Mouse (Mus musculus): ENCODE results near the gene Otoa.

DNA sequence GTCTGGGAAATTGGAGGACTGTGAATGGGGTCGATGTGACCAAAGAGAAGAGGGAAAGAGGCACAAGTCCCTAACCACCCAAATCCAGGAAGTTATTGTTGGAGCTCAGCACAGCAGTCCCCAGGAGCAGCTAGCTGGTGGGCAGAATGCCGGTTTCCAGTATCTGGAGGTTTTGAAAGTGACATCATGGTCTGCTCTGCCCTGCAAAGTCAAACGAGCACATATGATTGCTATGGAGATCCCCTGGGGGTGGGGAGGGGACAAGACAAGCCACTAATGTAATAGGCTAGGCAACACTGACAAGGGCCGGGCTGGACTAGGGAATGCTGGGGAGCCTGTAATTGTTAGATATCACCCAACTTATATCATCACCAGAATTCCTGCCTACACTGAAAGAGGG lies 4.0 kb downstream of the Otoa start:
- no peak for TF ChIP-seq CTCF (IDR thresholded peaks at IDR 0.05; ENCODE audit: borderline replicate concordance, extremely low read depth, insufficient read depth, insufficient read length)
- no peak for TF ChIP-seq POLR2A (IDR thresholded peaks at IDR 0.05; ENCODE audit: borderline replicate concordance, extremely low read depth, insufficient read depth, insufficient read length, poor library complexity, severe bottlenecking)
